Mouse (Mus musculus) midbrain, embryonic 16.5 days (tissue): ENCODE results near the gene Ralgds. TPM values are rescaled to one million over a fixed set of nuclear protein-coding genes. Genes with fewer than 3 reads are reported as not detected.
A peak's percentile ranks its signal among the peaks of the same experiment; 100 is the strongest.
"Not testable (repeated sequence)": the region's sequence is repeated elsewhere in the genome, so short reads cannot be mapped to it uniquely, and the experiment has no call there.

Experiments
- ATAC-seq: fragments of 200-750 bp; cut with Nextera tagmentation; 2 replicates; pipeline ENCODE4 v1.8.0; 2017; ENCODE audit warnings: moderate TSS enrichment
- H3K27ac ChIP-seq: fragments of 300-500 bp; sonication (generic); 2 replicates; pipeline ENCODE4 v1.5.1; 2014; ENCODE audit warnings: mild to moderate bottlenecking, low read length, mixed read lengths
- H3K27me3 ChIP-seq: fragments of 300-500 bp; sonication (generic); 2 replicates; pipeline ENCODE4 v1.6.1; 2014; ENCODE audit warnings: low read depth, low read length, mixed read lengths; ENCODE audit not compliant: control insufficient read depth, insufficient read depth
- H3K36me3 ChIP-seq: fragments of 300-500 bp; sonication (generic); 2 replicates; pipeline ENCODE4 v1.6.1; 2014; ENCODE audit warnings: mild to moderate bottlenecking, low read length, moderate library complexity, mixed read lengths; ENCODE audit not compliant: control insufficient read depth, insufficient read depth
- H3K4me1 ChIP-seq: fragments of 300-500 bp; sonication (generic); 2 replicates; pipeline ENCODE4 v1.6.1; 2014; ENCODE audit warnings: mild to moderate bottlenecking, low read length, mixed read lengths; ENCODE audit not compliant: control insufficient read depth, insufficient read depth
- H3K4me2 ChIP-seq: fragments of 300-500 bp; sonication (generic); 2 replicates; pipeline ENCODE4 v1.6.1; 2014; ENCODE audit warnings: mild to moderate bottlenecking, low read length, mixed read lengths
- H3K4me3 ChIP-seq: fragments of 300-500 bp; sonication (generic); 2 replicates; pipeline ENCODE4 v1.5.1; 2014; ENCODE audit warnings: low read depth, mild to moderate bottlenecking, low read length, moderate library complexity, mixed read lengths
- H3K9ac ChIP-seq: fragments of 300-500 bp; sonication (generic); 2 replicates; pipeline ENCODE4 v1.6.1; 2014; ENCODE audit warnings: low read depth, low read length, mixed read lengths
- H3K9me3 ChIP-seq: fragments of 300-500 bp; sonication (generic); replicated peaks from 2 replicates; pipeline ENCODE4 v1.6.1; 2014; ENCODE audit warnings: mild to moderate bottlenecking, low read length, mixed read lengths; ENCODE audit not compliant: control insufficient read depth, poor library complexity, severe bottlenecking
- WGBS: fragments of 180-500 bp; shearing (Covaris S2); extraction: QIAGEN DNeasy Blood & Tissue Kit; methylation state at CpG from one replicate; pipeline ENCODE4 v1.1.7; 2014; 5-methylcytosine and 5-hydroxymethylcytosine counted together
- polyA plus RNA-seq: library from polyadenylated mRNA; unstranded; fragments of >200 nt; fragmentation: Nextera tagmentation; extraction: Ambion mirVana; gene quantifications from 2 replicates; pipeline ENCODE4 v1.2.1, GENCODE M21; 2015

The Ralgds gene
- polyA plus RNA-seq, 1 experiment from 2014 or later: 78.4 TPM

GRCm38 (mm10) chr2:28497561-28497960 is 15.4 kb upstream of the Ralgds start:
- WGBS: 89% methylated on average over 5 of the region's 5 CpGs
- H3K4me1 ChIP-seq: no peaks in the 10 kb centered on the region

GRCm38 (mm10) chr2:28498431-28498830 is 14.5 kb upstream of the Ralgds start:
- Histone ChIP-seq H3K4me2 (no peak overlapping the region), H3K4me3 (no peak overlapping the region), H3K9ac (no peak overlapping the region), H3K27me3 (no peaks in the 10 kb centered on the region), H3K36me3 (no peaks in the 10 kb centered on the region), H3K9me3 (no peaks in the 10 kb centered on the region), H3K27ac (no peak overlapping the region), H3K4me1 (no peaks in the 10 kb centered on the region)
- 90% methylated on average over 4 of the region's 4 CpGs for WGBS
- no peak for ATAC-seq

More at GRCm38 (mm10) chr2:28497561-28497960, 15.4 kb upstream of the Ralgds start:
- Histone ChIP-seq H3K9ac (no peak overlapping the region), H3K36me3 (no peaks in the 10 kb centered on the region), H3K4me2 (no peak overlapping the region), H3K27ac (no peak overlapping the region), H3K4me3 (no peak overlapping the region), H3K9me3 (no peaks in the 10 kb centered on the region), H3K27me3 (no peaks in the 10 kb centered on the region)
- no peak for ATAC-seq

- no peaks in the 10 kb centered on the region for H3K4me1 ChIP-seq
- H3K4me2 ChIP-seq: no peak overlapping the region
- no peaks in the 10 kb centered on the region for H3K27me3 ChIP-seq
- 86% methylated on average over 10 of the region's 10 CpGs for WGBS
- no peaks in the 10 kb centered on the region for H3K9me3 ChIP-seq
- no peak for ATAC-seq
- no peak overlapping the region for H3K27ac ChIP-seq
- H3K36me3 ChIP-seq: no peaks in the 10 kb centered on the region
- no peak overlapping the region for H3K4me3 ChIP-seq
- H3K9ac ChIP-seq: no peak overlapping the region
Measured at GRCm38 (mm10) chr2:28502987-28503386, 9.9 kb upstream of the Ralgds start.

- H3K9me3 ChIP-seq: no peaks in the 10 kb centered on the region
- no peak overlapping the region for H3K4me3 ChIP-seq
- no peaks in the 10 kb centered on the region for H3K4me1 ChIP-seq
- no peak overlapping the region for H3K4me2 ChIP-seq
- 90% methylated on average over 13 of the region's 13 CpGs for WGBS
- no peak overlapping the region for H3K9ac ChIP-seq
- H3K27ac ChIP-seq: no peak overlapping the region
- no peaks in the 10 kb centered on the region for H3K36me3 ChIP-seq
- H3K27me3 ChIP-seq: no peaks in the 10 kb centered on the region
- ATAC-seq: no peak
Measured at GRCm38 (mm10) chr2:28504676-28505075, 8.2 kb upstream of the Ralgds start.

- 71% methylated on average over 3 of the region's 3 CpGs for WGBS
- 0 out of 2 replicates have a peak within 1 kb of the TSS, but pooled peaks have one; percentile 20 for H3K9ac ChIP-seq
- no peaks in the 10 kb centered on the region for H3K27me3 ChIP-seq
- H3K4me3 ChIP-seq: no peak within 1 kb of the TSS
- H3K36me3 ChIP-seq: no peaks in the 10 kb centered on the region
- H3K27ac ChIP-seq: no peak within 1 kb of the TSS
- H3K4me1 ChIP-seq: no peaks in the 10 kb centered on the region
- no peak within 1 kb of the TSS for H3K4me2 ChIP-seq
- H3K9me3 ChIP-seq: no peaks in the 10 kb centered on the region
- ATAC-seq: no peak
Measured at GRCm38 (mm10) chr2:28505795-28506194, 7.1 kb upstream of the Ralgds start, which contains the start of gene Gm10134. Gene Gm10134 (plus strand): TSS chr2:28506095.

GRCm38 (mm10) chr2:28506291-28506690 is 6.6 kb upstream of the Ralgds start:
- no peaks in the 10 kb centered on the region for H3K4me1 ChIP-seq
- no peak overlapping the region for H3K4me3 ChIP-seq
- H3K27ac ChIP-seq: no peak overlapping the region
- H3K9ac ChIP-seq: no peak overlapping the region
- no peaks in the 10 kb centered on the region for H3K9me3 ChIP-seq
- H3K4me2 ChIP-seq: no peak overlapping the region
- no peak for ATAC-seq
- 82% methylated on average over 6 of the region's 6 CpGs for WGBS
- H3K27me3 ChIP-seq: no peaks in the 10 kb centered on the region
- H3K36me3 ChIP-seq: no peaks in the 10 kb centered on the region

DNA sequence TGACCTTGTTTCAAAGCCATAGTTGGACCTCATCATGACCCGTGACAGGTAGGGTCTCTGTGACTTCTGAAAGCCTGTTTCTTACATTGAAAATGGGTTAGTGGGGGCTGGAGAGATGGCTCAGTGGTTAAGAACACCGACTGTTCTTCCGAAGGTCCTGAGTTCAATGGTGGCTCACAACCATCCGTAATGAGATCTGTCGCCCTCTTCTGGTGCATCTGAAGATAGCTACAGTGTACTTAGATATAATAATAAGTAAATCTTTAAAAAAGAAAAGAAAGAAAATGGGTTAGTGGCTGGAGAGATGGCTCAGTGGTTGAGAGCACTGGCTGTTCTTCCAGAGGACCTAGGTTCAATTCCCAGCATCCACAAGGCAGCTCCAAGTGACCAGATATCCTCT is 1.3 kb upstream of the Ralgds start:
- not testable (repeated sequence) for H3K4me2 ChIP-seq, H3K9ac ChIP-seq, H3K27ac ChIP-seq, ATAC-seq, H3K27me3 ChIP-seq, H3K4me3 ChIP-seq, H3K36me3 ChIP-seq, H3K9me3 ChIP-seq
- H3K4me1 ChIP-seq: peaks cover 22% of the 10 kb centered on the region
- WGBS: 55% methylated on average over 5 of the region's 5 CpGs

- Histone ChIP-seq H3K27me3 (no peaks in the 10 kb centered on the region), H3K4me2 (peak overlapping the region; percentile 97), H3K9ac (peak overlapping the region; percentile 90), H3K4me3 (peak overlapping the region; percentile 64), H3K9me3 (no peaks in the 10 kb centered on the region), H3K4me1 (peaks cover 43% of the 10 kb centered on the region), H3K27ac (peak overlapping the region; percentile 92), H3K36me3 (no peaks in the 10 kb centered on the region)
- ATAC-seq: peak; percentile 53
- 4% methylated on average over 44 of the region's 47 CpGs for WGBS
Measured at GRCm38 (mm10) chr2:28513431-28514370, 776 bp downstream of the Ralgds start.

DNA sequence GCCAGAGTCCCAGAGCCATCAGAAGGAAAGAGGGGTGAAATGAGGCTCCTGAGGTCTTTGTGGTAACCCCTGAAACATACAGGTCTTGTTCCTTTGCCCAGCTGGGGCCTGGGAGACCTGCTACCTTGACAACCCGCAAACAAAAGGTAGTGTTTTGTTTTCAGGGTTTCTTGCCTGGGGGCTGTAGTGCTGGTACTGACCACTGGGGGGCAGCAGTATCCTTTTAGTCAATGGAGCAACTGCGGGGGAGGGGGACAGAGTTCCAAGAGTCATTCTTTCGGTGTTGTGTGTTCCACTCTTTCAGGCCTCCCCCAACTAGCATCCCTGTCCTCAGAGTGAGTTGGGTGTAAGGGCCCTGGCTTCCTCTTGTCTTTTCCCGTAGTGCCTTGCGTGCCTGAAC is 1.6 kb downstream of the Ralgds start:
- Histone ChIP-seq H3K4me3 (peak overlapping the region; percentile 64), H3K9me3 (no peaks in the 10 kb centered on the region), H3K36me3 (no peaks in the 10 kb centered on the region), H3K9ac (peak overlapping the region; percentile 90), H3K4me2 (peak overlapping the region; percentile 97), H3K4me1 (peaks cover 48% of the 10 kb centered on the region), H3K27ac (peak overlapping the region; percentile 92), H3K27me3 (no peaks in the 10 kb centered on the region)
- 9% methylated on average over 5 of the region's 5 CpGs for WGBS
- no peak; the same call in 1 of the 2 replicates for ATAC-seq
